Mouse (Mus musculus): ENCODE measurements at regions not wholly inside any gene's neighbourhood (a gene's known extent, or its start where the extent isn't known, plus 50 kb on each side); places are given as distances from the start of the nearest gene placed in this dataset.

DNA sequence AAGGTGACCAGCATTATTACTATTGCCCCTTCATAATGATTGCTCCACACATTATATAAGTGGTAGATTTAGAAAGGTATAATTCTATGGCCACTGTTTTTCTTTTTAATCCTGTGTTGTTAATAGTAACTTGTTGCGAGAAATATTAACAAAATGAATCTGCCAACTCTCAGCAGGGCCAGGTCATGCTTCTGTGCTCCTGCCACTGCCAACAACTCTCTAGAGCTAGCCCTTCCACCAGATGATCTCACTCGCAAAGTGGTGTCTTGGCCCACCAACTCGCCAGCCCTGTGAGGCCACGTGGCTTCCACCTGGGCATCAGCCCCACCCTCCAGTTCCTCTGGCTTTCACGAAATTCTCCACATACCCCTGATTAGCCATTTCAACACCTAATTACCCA is 197.1 kb downstream of the Gm11232 start:
- no peak for TF ChIP-seq CTCF (IDR thresholded peaks at IDR 0.05)
- no peak for TF ChIP-seq EP300 (IDR thresholded peaks at IDR 0.05)
